Mouse (Mus musculus) neutrophil, adult 65 days (primary cell): ENCODE measurements around the gene Psg23. TPM values are rescaled to one million over a fixed set of nuclear protein-coding genes. Genes with fewer than 3 reads are reported as not detected.

Source experiments
- total RNA-seq: library from RNA; stranded (reverse); gene quantifications from 2 replicates; pipeline ENCODE4 v1.2.4, GENCODE M21; 2023

Psg23 gene
- total RNA-seq = not detected in 2 replicates

DNA sequence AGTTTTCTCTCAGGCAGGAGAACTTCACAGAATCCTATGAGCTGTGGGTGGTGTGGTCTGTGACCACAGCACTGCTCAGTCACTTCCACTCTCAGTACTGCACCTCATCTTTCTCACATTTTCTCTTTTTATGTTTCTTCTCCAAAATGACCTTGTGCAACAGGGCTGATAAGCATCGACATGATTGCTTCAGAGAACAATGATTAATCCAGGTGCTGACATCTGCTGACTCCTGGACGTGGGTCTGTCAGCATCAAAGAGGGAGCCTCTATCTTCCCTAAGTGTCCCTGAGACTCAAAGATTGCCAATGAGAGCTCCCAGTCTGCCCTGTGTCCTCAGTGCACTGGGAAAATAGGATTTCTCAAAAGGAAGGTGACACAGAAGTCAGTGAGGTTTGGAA lies at the start of gene Psg23:
Psg23 (minus strand) TSS at position 101 of the 400 bp plus-strand sequence.

DNA sequence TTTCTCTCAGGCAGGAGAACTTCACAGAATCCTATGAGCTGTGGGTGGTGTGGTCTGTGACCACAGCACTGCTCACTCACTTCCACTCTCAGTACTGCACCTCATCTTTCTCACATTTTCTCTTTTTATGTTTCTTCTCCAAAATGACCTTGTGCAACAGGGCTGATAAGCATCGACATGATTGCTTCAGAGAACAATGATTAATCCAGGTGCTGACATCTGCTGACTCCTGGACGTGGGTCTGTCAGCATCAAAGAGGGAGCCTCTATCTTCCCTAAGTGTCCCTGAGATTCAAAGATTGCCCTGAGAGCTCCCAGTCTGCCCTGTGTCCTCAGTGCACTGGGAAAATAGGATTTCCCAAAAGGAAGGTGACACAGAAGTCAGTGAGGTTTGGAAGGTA lies 40.3 kb upstream of the Psg23 start, which contains the start of gene Psg21:
Psg21 (minus strand) TSS at position 101 of the 400 bp plus-strand sequence.

DNA sequence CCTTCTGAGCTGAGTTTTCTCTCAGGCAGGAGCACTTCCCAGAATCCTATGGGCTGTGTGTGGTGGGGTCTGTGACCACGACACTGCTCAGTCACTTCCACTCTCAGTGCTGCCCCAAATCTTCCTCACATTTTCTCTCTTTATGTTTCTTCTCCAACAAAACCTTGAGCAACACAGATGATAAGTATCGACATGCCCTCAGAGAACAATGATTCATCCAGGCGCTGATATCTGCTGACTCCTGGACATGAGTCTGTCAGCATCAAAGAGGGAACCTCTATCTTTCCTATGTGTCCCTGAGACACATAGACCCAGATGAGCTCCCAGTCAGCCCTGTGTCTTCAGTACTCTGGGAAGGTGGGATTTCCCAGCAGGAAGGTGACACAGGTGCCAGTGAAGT lies 49.1 kb downstream of the Psg23 start, which contains the start of gene Psg27:
Psg27 (minus strand) TSS at position 101 of the 400 bp plus-strand sequence.

Other genes with a start within 250 kb of the Psg23 start
- not detected in 2 replicates for gene Psg28, start 184.5 kb downstream of the Psg23 start, total RNA-seq
- not detected in 2 replicates for gene Psg26, start 132.3 kb downstream of the Psg23 start, total RNA-seq
- gene Psg25, start 84.2 kb downstream of the Psg23 start, total RNA-seq = not detected in 2 replicates
- gene Psg27, start 49.2 kb downstream of the Psg23 start, total RNA-seq = not detected in 2 replicates
- gene Psg21, start 40.2 kb upstream of the Psg23 start, total RNA-seq = not detected in 2 replicates
- gene Psg20, start 69.7 kb upstream of the Psg23 start, total RNA-seq = not detected in 2 replicates
- not detected in 2 replicates for gene Psg22, start 101.6 kb upstream of the Psg23 start, total RNA-seq
- not detected in 2 replicates for gene Psg19, start 182.0 kb upstream of the Psg23 start, total RNA-seq
- not detected in 2 replicates for gene Psg17, start 205.1 kb upstream of the Psg23 start, total RNA-seq
- not detected in 2 replicates for gene Mill2, start 223.5 kb upstream of the Psg23 start, total RNA-seq